Mouse (Mus musculus) heart, postnatal 10 days (tissue): ENCODE results near the gene Dcaf8. TPM values are rescaled to one million over a fixed set of nuclear protein-coding genes. Genes with fewer than 3 reads are reported as not detected.

Experiments used
- total RNA-seq, 2 experiments: library from RNA; stranded (reverse); gene quantifications; 2 replicates each; pipeline ENCODE4 v1.2.3; 2021

Dcaf8 gene
- total RNA-seq, 2 experiments from 2014 or later = 119 to 130 TPM

Other genes starting within 250 kb of the Dcaf8 start
- under 1 TPM; 0.42 to 0.84 TPM for gene Slamf6, start 230.6 kb upstream of the Dcaf8 start, total RNA-seq
- 1 to 10 TPM; 7.5 to 7.6 TPM for gene Vangl2, start 119.6 kb upstream of the Dcaf8 start, total RNA-seq
- gene Nhlh1, start 90.5 kb upstream of the Dcaf8 start, total RNA-seq = not detected
- gene Copa, start 65.6 kb upstream of the Dcaf8 start, total RNA-seq = 100 to 1,000 TPM; 136 to 150 TPM
- gene Ncstn, start 65.3 kb upstream of the Dcaf8 start, total RNA-seq = 10 to 100 TPM; 68.0 to 68.9 TPM
- 100 to 1,000 TPM; 145 to 153 TPM for gene Pex19, start 21.3 kb upstream of the Dcaf8 start, total RNA-seq
- gene Pea15a, start 58.7 kb downstream of the Dcaf8 start, total RNA-seq = 100 to 1,000 TPM; 111 to 121 TPM
- 1 to 10 TPM; 6.6 to 9.1 TPM for gene Casq1, start 71.8 kb downstream of the Dcaf8 start, total RNA-seq
- not detected for gene Atp1a4, start 110.3 kb downstream of the Dcaf8 start, total RNA-seq
- 10 to 100 TPM; 13.6 to 17.1 TPM for gene Igsf8, start 113.6 kb downstream of the Dcaf8 start, total RNA-seq
- gene Atp1a2, start 150.0 kb downstream of the Dcaf8 start, total RNA-seq = 100 to 1,000 TPM; 228 to 235 TPM
- gene Kcnj9, start 181.2 kb downstream of the Dcaf8 start, total RNA-seq = not detected
- under 1 TPM; 0.05 to 0.19 TPM for gene Kcnj10, start 193.1 kb downstream of the Dcaf8 start, total RNA-seq
- gene Pigm, start 228.5 kb downstream of the Dcaf8 start, total RNA-seq = 1 to 10 TPM; 9.1 TPM